Mouse (Mus musculus) adrenal gland, postnatal 36 days (tissue): ENCODE measurements at regions not wholly inside any gene's neighbourhood (a gene's known extent, or its start where the extent isn't known, plus 50 kb on each side); places are given as distances from the start of the nearest gene placed in this dataset.

Experiments
- DNase-seq, 2 experiments: peaks; one replicate each; pipeline ENCODE4 v3.0.0; 2021; ENCODE audit warnings: mixed read lengths in 1 of 2

- DNase-seq: no peak
Observed at GRCm38 (mm10) chr13:48717036-48717435, 54.2 kb downstream of the Barx1 start.

GRCm38 (mm10) chr13:48717451-48717850 lies 54.7 kb downstream of the Barx1 start:
- DNase-seq: no peak

GRCm38 (mm10) chr13:48723676-48724075 lies 60.9 kb downstream of the Barx1 start:
- no peak for DNase-seq

GRCm38 (mm10) chr13:48726430-48726829 lies 63.6 kb downstream of the Barx1 start:
- no peak for DNase-seq

GRCm38 (mm10) chr13:48731046-48731996 lies 68.5 kb downstream of the Barx1 start:
- DNase-seq: peak in 1 of 2 experiments; percentile 27

GRCm38 (mm10) chr13:48732168-48732841 lies 69.5 kb downstream of the Barx1 start:
- peak; percentile 33 to 38 for DNase-seq

GRCm38 (mm10) chr13:48734985-48735384 lies 72.2 kb downstream of the Barx1 start:
- no peak for DNase-seq

GRCm38 (mm10) chr13:48745566-48745965 lies 82.8 kb downstream of the Barx1 start:
- DNase-seq: no peak

- no peak for DNase-seq
Observed at GRCm38 (mm10) chr13:48746301-48746700, 83.5 kb downstream of the Barx1 start.
